In genomic region chr7:141961491-141961890, GRCm38 (mm10) we compare ENCODE assay signal across 13 mouse cellular contexts. TPM values are rescaled to one million over a fixed set of nuclear protein-coding genes. Genes with fewer than 3 reads are reported as not detected.
A peak's percentile ranks its signal among the peaks of the same experiment; 100 is the strongest.
DNase-seq lines count a peak whose midpoint lies in the region; ATAC-seq lines count a peak whose summit lies in the region.
"Had no signal": no experiment of that assay in that cellular context is flagged by ENCODE, and none has a peak within 500 bp of the region (broad histone marks: within the 10 kb centered on the region; RNA-seq: fewer than 3 reads in every experiment).

No protein-coding gene starts in this region.

- DNase-seq in cerebellum, postnatal 4 days (ENCODE audit: low spot score in 2 of 2): no peak
- peak; percentile 48 to 70 for DNase-seq in left cerebral cortex, adult 18-20 months (ENCODE audit: low spot score in 2 of 2)
- no peak for DNase-seq in left cerebral cortex, postnatal 10 days (ENCODE audit: extremely low spot score in 1 of 2, low spot score in 2 of 2)
- peak; percentile 70 for DNase-seq in retina, adult 2 months (ENCODE audit: low read depth, low spot score)
- DNase-seq in retina, embryonic 14.5 days (ENCODE audit: low spot score): no peak
- peak; percentile 5 for DNase-seq in skeletal muscle tissue, adult 2 months (ENCODE audit: low read depth, low spot score)
- DNase-seq in c-Kit-positive CD71-positive TER-119-positive erythroid progenitor cells, embryonic 14.5 days (ENCODE audit: low spot score): no peak
- DNase-seq: kidney, adult 9 months; liver, embryonic 13.5 days; thymus, postnatal 25 days had no signal

- ATAC-seq in cerebellum, adult (ENCODE audit: insufficient number of reproducible peaks, low FRiP score, low TSS enrichment): peak; percentile 18; the same call in 1 of the 2 replicates
- ATAC-seq: forebrain, embryonic 15.5 days; lung, postnatal 0 days had no signal

- intact Hi-C loops in left cerebral cortex, postnatal 10 days (cut with DNase I): no loop called here

RNA-seq across cellular contexts. Expression of gene Brsk2, which starts 11.9 kb away (rescaled TPM):
- 100 to 1,000 TPM; 208 to 219 TPM for total RNA-seq in left cerebral cortex, adult 18-20 months (2021)
- total RNA-seq in left cerebral cortex, postnatal 10 days (2021): 100 to 1,000 TPM; 175 TPM

RNA-seq across cellular contexts. Expression of gene Tollip, which starts 43.2 kb away (rescaled TPM):
- 100 to 1,000 TPM; 114 to 115 TPM for total RNA-seq in left cerebral cortex, adult 18-20 months (2021)
- total RNA-seq in left cerebral cortex, postnatal 10 days (2021): 100 to 1,000 TPM; 120 to 128 TPM

Comparison
In these comparisons a context has a peak if more than half of its experiments do, and no peak if none do; other contexts are left out.
1. DNase-seq: peak in left cerebral cortex, adult 18-20 months (2 of 2), retina, adult 2 months (single experiment) and skeletal muscle tissue, adult 2 months (single experiment); none in cerebellum, postnatal 4 days (0 of 2), left cerebral cortex, postnatal 10 days (0 of 2), retina, embryonic 14.5 days (single experiment) and c-Kit-positive CD71-positive TER-119-positive erythroid progenitor cells, embryonic 14.5 days (single experiment).